Mouse (Mus musculus) olfactory bulb, adult 2 months (tissue): Measurements from ENCODE around the gene Otog. TPM values are rescaled to one million over a fixed set of nuclear protein-coding genes. Genes with fewer than 3 reads are reported as not detected.

Source experiments
- H3K27ac ChIP-seq: fragments of 200-500 bp; 2 replicates; pipeline ENCODE4 v1.5.1; 2012; ENCODE audit warnings: low read depth, low read length; ENCODE audit not compliant: insufficient read depth
- H3K4me1 ChIP-seq: fragments of 200-500 bp; 2 replicates; pipeline ENCODE4 v1.6.1; 2012; ENCODE audit warnings: low read length; ENCODE audit not compliant: control insufficient read depth, insufficient read depth
- H3K4me3 ChIP-seq: fragments of 200-500 bp; 2 replicates; pipeline ENCODE4 v1.5.1; 2012; ENCODE audit warnings: mild to moderate bottlenecking, low read depth, low read length, moderate library complexity; ENCODE audit not compliant: insufficient read depth
- CTCF ChIP-seq: fragments of 200-500 bp; IDR thresholded peaks from 2 replicates; pipeline ENCODE4 v1.5.1; 2012; ENCODE audit warnings: low read depth, mild to moderate bottlenecking, low read length, moderate library complexity; ENCODE audit not compliant: insufficient read depth
- POLR2A ChIP-seq: fragments of 200-500 bp; IDR thresholded peaks from 2 replicates; pipeline ENCODE4 v1.6.1; 2012; ENCODE audit warnings: mild to moderate bottlenecking, low read depth, low read length, moderate library complexity; ENCODE audit not compliant: insufficient read depth
- WGBS: fragments of 180-500 bp; shearing (Covaris S2); methylation state at CpG from one replicate; pipeline ENCODE4 v1.1.7; 2018; 5-methylcytosine and 5-hydroxymethylcytosine counted together
- polyA plus RNA-seq: library from polyadenylated mRNA; stranded (reverse); fragments of >200 nt; gene quantifications from 2 replicates; pipeline ENCODE4 v1.2.4, GENCODE M21; 2012; ENCODE audit warnings: low replicate concordance; ENCODE audit not compliant: missing spikeins, insufficient read depth, insufficient read length

Gene Otog
- polyA plus RNA-seq, 1 experiment: not detected

- 80% methylated on average over 4 of the region's 4 CpGs for WGBS
- TF ChIP-seq CTCF (no peak), POLR2A (no peak)
- Histone ChIP-seq H3K4me1 (no peaks in the 10 kb centered on the region), H3K4me3 (no peak overlapping the region), H3K27ac (no peak overlapping the region)
These were observed 11.1 kb downstream of the Otog start for GRCm38 (mm10) chr7:46251841-46252240.

GRCm38 (mm10) chr7:46276156-46276555, 35.4 kb downstream of the Otog start:
- TF ChIP-seq POLR2A (no peak), CTCF (no peak)
- WGBS: 68% methylated on average over 5 of the region's 5 CpGs
- Histone ChIP-seq H3K4me1 (no peaks in the 10 kb centered on the region), H3K27ac (no peak overlapping the region), H3K4me3 (no peak overlapping the region)

DNA sequence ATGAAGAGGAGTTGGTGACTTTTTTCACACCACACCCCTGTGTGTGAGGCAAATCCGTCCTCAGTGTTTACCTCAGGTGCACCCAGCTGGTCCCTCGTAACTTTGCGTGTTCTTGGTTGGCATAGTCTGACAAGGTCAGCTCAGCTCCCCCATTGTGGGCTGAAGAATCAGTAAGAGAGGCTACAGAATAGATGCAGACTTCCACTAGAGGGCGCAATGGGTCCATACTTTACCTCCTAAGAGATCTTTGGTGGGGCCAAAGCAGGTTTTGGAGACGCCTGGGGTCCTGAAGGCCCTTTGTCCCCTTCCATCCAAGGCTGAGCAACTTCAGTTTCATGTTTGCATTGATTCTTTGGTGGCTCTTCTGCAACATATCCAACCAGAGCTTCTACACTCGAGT, 39.2 kb downstream of the Otog start:
- TF ChIP-seq CTCF: peak; percentile 57
- TF ChIP-seq POLR2A: no peak
- WGBS: 10% methylated on average over 6 of the region's 6 CpGs
- Histone ChIP-seq H3K4me3 (no peak overlapping the region), H3K27ac (no peak overlapping the region), H3K4me1 (peaks cover 9% of the 10 kb centered on the region; the same call in 1 of the 2 replicates)

DNA sequence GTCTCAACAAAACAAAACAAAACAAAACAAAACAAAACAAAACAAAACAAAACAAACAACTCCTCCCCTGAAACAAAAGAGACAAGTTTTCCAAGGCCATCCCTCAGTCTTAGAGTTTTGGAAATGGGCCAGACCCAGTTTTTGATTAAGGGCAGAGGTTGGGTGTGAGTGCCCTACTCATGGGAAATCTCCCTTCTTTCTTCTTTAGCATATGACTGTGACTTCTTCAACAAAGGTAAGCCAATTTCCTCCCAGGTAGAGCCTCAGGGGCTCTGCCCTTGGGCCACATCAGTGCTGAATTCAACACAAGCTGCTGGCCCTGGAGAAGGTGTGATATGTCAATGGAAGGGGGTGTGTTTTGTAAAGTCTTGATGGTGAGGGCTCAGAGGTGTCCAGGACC, 40.1 kb downstream of the Otog start:
- peaks cover 9% of the 10 kb centered on the region; the same call in 1 of the 2 replicates for H3K4me1 ChIP-seq
- no peak overlapping the region for H3K4me3 ChIP-seq
- no peak for TF ChIP-seq CTCF
- TF ChIP-seq POLR2A: no peak
- H3K27ac ChIP-seq: no peak overlapping the region

GRCm38 (mm10) chr7:46282276-46282675, 41.5 kb downstream of the Otog start:
- Histone ChIP-seq H3K4me1 (peaks cover 9% of the 10 kb centered on the region; the same call in 1 of the 2 replicates), H3K4me3 (no peak overlapping the region), H3K27ac (no peak overlapping the region)
- no peak for TF ChIP-seq POLR2A
- no peak for TF ChIP-seq CTCF
- 49% methylated on average over 7 of the region's 7 CpGs for WGBS

- 70% methylated on average over 10 of the region's 10 CpGs for WGBS
- peaks cover 9% of the 10 kb centered on the region; the same call in 1 of the 2 replicates for H3K4me1 ChIP-seq
- no peak overlapping the region for H3K4me3 ChIP-seq
- H3K27ac ChIP-seq: no peak overlapping the region
- TF ChIP-seq CTCF (no peak), POLR2A (no peak)
These were observed 42.9 kb downstream of the Otog start for GRCm38 (mm10) chr7:46283681-46284080.

- no peak overlapping the region for H3K4me3 ChIP-seq
- H3K4me1 ChIP-seq: peaks cover 9% of the 10 kb centered on the region; the same call in 1 of the 2 replicates
- WGBS: 91% methylated on average over 12 of the region's 12 CpGs
- no peak for TF ChIP-seq CTCF
- no peak for TF ChIP-seq POLR2A
- no peak overlapping the region for H3K27ac ChIP-seq
These were observed 44.5 kb downstream of the Otog start for GRCm38 (mm10) chr7:46285161-46285839.

DNA sequence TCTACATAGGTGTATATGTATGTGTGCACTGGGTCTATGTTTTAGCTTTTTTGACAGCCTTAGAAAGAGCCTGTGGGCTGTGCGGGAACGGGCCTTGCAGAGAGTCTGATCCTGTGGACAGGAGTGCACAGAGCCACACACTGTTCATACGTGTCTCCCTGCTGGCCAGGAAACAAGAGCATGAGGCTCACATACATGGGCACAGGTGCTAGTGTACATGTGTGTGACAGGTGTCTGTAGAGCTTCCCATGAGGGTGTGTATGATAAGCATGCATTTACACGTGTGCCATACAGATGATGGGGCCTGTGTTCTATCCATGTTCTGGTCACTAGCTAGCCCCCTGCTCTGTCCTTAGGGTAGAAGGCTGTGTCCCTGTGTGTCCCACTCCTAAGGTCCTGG, 45.6 kb downstream of the Otog start:
- Histone ChIP-seq H3K4me1 (peaks cover 9% of the 10 kb centered on the region; the same call in 1 of the 2 replicates), H3K4me3 (no peak overlapping the region), H3K27ac (no peak overlapping the region)
- TF ChIP-seq POLR2A: no peak
- TF ChIP-seq CTCF: no peak
- 96% methylated on average over 4 of the region's 4 CpGs for WGBS

DNA sequence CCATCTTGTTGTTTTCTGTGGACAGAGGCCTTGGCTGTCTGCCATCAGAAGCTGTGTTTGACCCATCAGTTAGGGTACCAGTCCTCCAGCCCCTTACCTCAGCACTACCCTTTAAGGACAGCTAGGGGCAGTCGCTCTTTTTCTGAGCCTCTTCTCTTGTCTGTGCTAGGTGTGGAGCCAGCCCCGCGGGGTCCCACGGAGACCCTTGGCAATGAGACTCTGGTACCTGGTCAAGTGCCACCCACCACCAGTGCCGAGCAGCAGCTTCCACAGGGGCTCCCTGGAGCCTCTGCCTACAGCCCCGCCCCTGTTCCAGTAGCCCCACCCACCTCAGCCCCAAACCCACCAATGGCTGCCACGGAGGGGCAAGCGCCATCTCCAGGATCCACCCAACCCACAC, 46.3 kb downstream of the Otog start:
- TF ChIP-seq CTCF: no peak
- TF ChIP-seq POLR2A: no peak
- H3K4me1 ChIP-seq: peaks cover 9% of the 10 kb centered on the region; the same call in 1 of the 2 replicates
- no peak overlapping the region for H3K27ac ChIP-seq
- WGBS: 44% methylated on average over 8 of the region's 8 CpGs
- H3K4me3 ChIP-seq: no peak overlapping the region
